Mouse (Mus musculus): Measurements from ENCODE around the gene Prcp. TPM values are rescaled to one million over a fixed set of nuclear protein-coding genes. Genes with fewer than 3 reads are reported as not detected.

Gene Prcp
- polyA plus RNA-seq, 1 experiment from 2014 or later: 19.4 TPM

- DNase-seq (ENCODE audit: low spot score, missing footprints) (no peak), ATAC-seq (ENCODE audit: low FRiP score) (no peak)
- H3K4me3 ChIP-seq (ENCODE audit: low read depth, low read length): no peak overlapping the region
- no peaks in the 10 kb centered on the region for H3K36me3 ChIP-seq (ENCODE audit: control insufficient read depth, insufficient read depth, low read length)
- no peaks in the 10 kb centered on the region for H3K9me3 ChIP-seq (ENCODE audit: control insufficient read depth, low read length)
- peaks cover 7% of the 10 kb centered on the region; the same call in 1 of the 2 replicates for H3K4me1 ChIP-seq (ENCODE audit: control insufficient read depth, insufficient read depth, low read length)
- no peaks in the 10 kb centered on the region for H3K27me3 ChIP-seq (ENCODE audit: control insufficient read depth, insufficient read depth, low read length)
- no peak overlapping the region for H3K4me2 ChIP-seq
- H3K27ac ChIP-seq (ENCODE audit: low read depth, low read length): no peak overlapping the region
- WGBS: 59% methylated on average over 2 of the region's 2 CpGs
- H3K9ac ChIP-seq (ENCODE audit: low read length): no peak overlapping the region
Observed at GRCm38 (mm10) chr7:92980741-92981140, 106.5 kb downstream of the Prcp start.

- Histone ChIP-seq H3K4me2 (no peak overlapping the region), H3K9ac (ENCODE audit: low read length) (no peak overlapping the region), H3K4me1 (ENCODE audit: control insufficient read depth, insufficient read depth, low read length) (peaks cover 7% of the 10 kb centered on the region; the same call in 1 of the 2 replicates), H3K27ac (ENCODE audit: low read depth, low read length) (no peak overlapping the region), H3K27me3 (ENCODE audit: control insufficient read depth, insufficient read depth, low read length) (no peaks in the 10 kb centered on the region), H3K36me3 (ENCODE audit: control insufficient read depth, insufficient read depth, low read length) (no peaks in the 10 kb centered on the region), H3K9me3 (ENCODE audit: control insufficient read depth, low read length) (no peaks in the 10 kb centered on the region), H3K4me3 (ENCODE audit: low read depth, low read length) (no peak overlapping the region)
- no peak for DNase-seq (ENCODE audit: low spot score, missing footprints)
- 72% methylated on average over 2 of the region's 2 CpGs for WGBS
- ATAC-seq (ENCODE audit: low FRiP score): no peak
Observed at GRCm38 (mm10) chr7:92981864-92982263, 107.6 kb downstream of the Prcp start.

Other genes starting within 250 kb of the Prcp start
- 6.4 and 8.1 TPM in 2 replicates for gene Ankrd42, start 237.3 kb upstream of the Prcp start, polyA plus RNA-seq (2014; fragmentation: Nextera tagmentation; extraction: Ambion mirVana)
- 19.1 and 21.2 TPM in 2 replicates for gene Pcf11, start 204.5 kb upstream of the Prcp start, polyA plus RNA-seq (2014; fragmentation: Nextera tagmentation; extraction: Ambion mirVana)
- gene Rab30, start 132.9 kb upstream of the Prcp start, polyA plus RNA-seq (2014; fragmentation: Nextera tagmentation; extraction: Ambion mirVana): 19.4 and 20.0 TPM in 2 replicates
- gene Ddias, start 223 bp upstream of the Prcp start, polyA plus RNA-seq (2014; fragmentation: Nextera tagmentation; extraction: Ambion mirVana): 24.8 and 28.4 TPM in 2 replicates
- 53.7 and 66.6 TPM in 2 replicates for gene Fam181b, start 205.4 kb downstream of the Prcp start, polyA plus RNA-seq (2014; fragmentation: Nextera tagmentation; extraction: Ambion mirVana)